Mouse (Mus musculus) hindbrain, embryonic 10.5 days (tissue): ENCODE results near the gene Fut2. TPM values are rescaled to one million over a fixed set of nuclear protein-coding genes. Genes with fewer than 3 reads are reported as not detected.

Experiments
- DNase-seq: peaks from one replicate; pipeline ENCODE4 v3.0.0-alpha.2; 2017; ENCODE audit warnings: low spot score
- H3K27ac ChIP-seq: fragments of 300-500 bp; sonication (generic); 2 replicates; pipeline ENCODE4 v1.5.1; 2016; ENCODE audit warnings: mild to moderate bottlenecking, moderate library complexity
- H3K27me3 ChIP-seq: fragments of 300-500 bp; sonication (generic); 2 replicates; pipeline ENCODE4 v1.6.1; 2016; ENCODE audit warnings: mild to moderate bottlenecking; ENCODE audit not compliant: poor library complexity, insufficient read depth, severe bottlenecking
- H3K36me3 ChIP-seq: fragments of 300-500 bp; sonication (generic); 2 replicates; pipeline ENCODE4 v1.6.1; 2016; ENCODE audit warnings: mild to moderate bottlenecking, moderate library complexity
- H3K4me1 ChIP-seq: fragments of 300-500 bp; sonication (generic); replicated peaks from 2 replicates; pipeline ENCODE4 v1.6.1; 2016; ENCODE audit warnings: mild to moderate bottlenecking
- H3K4me3 ChIP-seq: fragments of 300-500 bp; sonication (generic); 2 replicates; pipeline ENCODE4 v1.5.1; 2016; ENCODE audit warnings: mild to moderate bottlenecking, moderate library complexity
- H3K9me3 ChIP-seq: fragments of 300-500 bp; sonication (generic); 2 replicates; pipeline ENCODE4 v1.6.1; 2016; ENCODE audit warnings: mild to moderate bottlenecking, moderate library complexity
- WGBS: fragments of 180-500 bp; shearing (Covaris S2); methylation state at CpG from one replicate; pipeline ENCODE4 v1.1.7; 2016; 5-methylcytosine and 5-hydroxymethylcytosine counted together
- polyA plus RNA-seq: library from polyadenylated mRNA; unstranded; fragments of >200 nt; fragmentation: Nextera tagmentation; extraction: Ambion mirVana; gene quantifications from 2 replicates; pipeline ENCODE4 v1.2.1, GENCODE M21; 2016

The Fut2 gene
- polyA plus RNA-seq, 1 experiment from 2014 or later = 0.21 TPM

- Histone ChIP-seq H3K4me3 (peak overlapping the region; percentile 79), H3K4me1 (peaks cover 76% of the 10 kb centered on the region), H3K27ac (peak overlapping the region; percentile 91), H3K9me3 (no peaks in the 10 kb centered on the region), H3K36me3 (peaks cover 30% of the 10 kb centered on the region), H3K27me3 (no peaks in the 10 kb centered on the region)
- peak; percentile 88 for DNase-seq
- under 1% methylated on average over 27 of the region's 27 CpGs for WGBS
These were observed 41.3 kb upstream of the Fut2 start for GRCm38 (mm10) chr7:45707375-45707967.

- Histone ChIP-seq H3K36me3 (peaks cover 23% of the 10 kb centered on the region), H3K4me3 (peak overlapping the region; percentile 79), H3K27ac (peak overlapping the region; percentile 91), H3K9me3 (no peaks in the 10 kb centered on the region), H3K27me3 (no peaks in the 10 kb centered on the region), H3K4me1 (peaks cover 76% of the 10 kb centered on the region)
- WGBS = 1% methylated on average over 45 of the region's 45 CpGs
- peak; percentile 83 for DNase-seq
These were observed 40.6 kb upstream of the Fut2 start for GRCm38 (mm10) chr7:45706721-45707241.

GRCm38 (mm10) chr7:45705873-45706281, 39.7 kb upstream of the Fut2 start:
- Histone ChIP-seq H3K27ac (peak overlapping the region; percentile 91), H3K36me3 (peaks cover 14% of the 10 kb centered on the region), H3K27me3 (peaks cover 9% of the 10 kb centered on the region), H3K4me1 (peaks cover 81% of the 10 kb centered on the region), H3K4me3 (peak overlapping the region; percentile 79), H3K9me3 (no peaks in the 10 kb centered on the region)
- peak; percentile 61 for DNase-seq
- WGBS = under 1% methylated on average over 7 of the region's 7 CpGs

GRCm38 (mm10) chr7:45705443-45705864, 39.3 kb upstream of the Fut2 start:
- DNase-seq = no peak
- H3K36me3 ChIP-seq = peaks cover 10% of the 10 kb centered on the region
- H3K9me3 ChIP-seq = no peaks in the 10 kb centered on the region
- WGBS = under 1% methylated on average over 21 of the region's 21 CpGs
- peak overlapping the region; percentile 91 for H3K27ac ChIP-seq
- H3K4me1 ChIP-seq = peaks cover 81% of the 10 kb centered on the region
- peaks cover 13% of the 10 kb centered on the region for H3K27me3 ChIP-seq
- H3K4me3 ChIP-seq = peak overlapping the region; percentile 79

GRCm38 (mm10) chr7:45704730-45705442, 38.7 kb upstream of the Fut2 start, which contains the start of gene Dbp:
Dbp (plus strand) TSS chr7:45705088.
- peaks cover 18% of the 10 kb centered on the region for H3K27me3 ChIP-seq
- no peaks in the 10 kb centered on the region for H3K9me3 ChIP-seq
- H3K4me1 ChIP-seq = peaks cover 81% of the 10 kb centered on the region
- peak within 1 kb of the TSS; percentile 91 for H3K27ac ChIP-seq
- under 1% methylated on average over 36 of the region's 36 CpGs for WGBS
- DNase-seq = peak; percentile 100
- H3K4me3 ChIP-seq = peak within 1 kb of the TSS; percentile 79
- H3K36me3 ChIP-seq = peaks cover 4% of the 10 kb centered on the region

GRCm38 (mm10) chr7:45704046-45704559, 37.9 kb upstream of the Fut2 start:
- WGBS = under 1% methylated on average over 13 of the region's 13 CpGs
- DNase-seq = peak; percentile 77
- Histone ChIP-seq H3K9me3 (no peaks in the 10 kb centered on the region), H3K4me3 (peak overlapping the region; percentile 79), H3K36me3 (no peaks in the 10 kb centered on the region), H3K4me1 (peaks cover 81% of the 10 kb centered on the region), H3K27ac (peak overlapping the region; percentile 91), H3K27me3 (peaks cover 26% of the 10 kb centered on the region)

GRCm38 (mm10) chr7:45703521-45704033, 37.4 kb upstream of the Fut2 start:
- peaks cover 77% of the 10 kb centered on the region for H3K4me1 ChIP-seq
- 47% methylated on average over 12 of the region's 12 CpGs for WGBS

GRCm38 (mm10) chr7:45702809-45703520, 36.8 kb upstream of the Fut2 start:
- peak overlapping the region; percentile 79 for H3K4me3 ChIP-seq
- peaks cover 71% of the 10 kb centered on the region for H3K4me1 ChIP-seq
- WGBS = 90% methylated on average over 17 of the region's 17 CpGs
- peaks cover 38% of the 10 kb centered on the region for H3K27me3 ChIP-seq
- no peaks in the 10 kb centered on the region for H3K9me3 ChIP-seq
- no peaks in the 10 kb centered on the region for H3K36me3 ChIP-seq
- no peak for DNase-seq
- H3K27ac ChIP-seq = peak overlapping the region; percentile 91

More at GRCm38 (mm10) chr7:45703521-45704033, 37.4 kb upstream of the Fut2 start:
- peak overlapping the region; percentile 91 for H3K27ac ChIP-seq
- peaks cover 32% of the 10 kb centered on the region for H3K27me3 ChIP-seq
- DNase-seq = no peak
- no peaks in the 10 kb centered on the region for H3K36me3 ChIP-seq
- H3K4me3 ChIP-seq = peak overlapping the region; percentile 79
- H3K9me3 ChIP-seq = no peaks in the 10 kb centered on the region

GRCm38 (mm10) chr7:45702316-45702715, 36.1 kb upstream of the Fut2 start:
- Histone ChIP-seq H3K4me1 (peaks cover 64% of the 10 kb centered on the region), H3K27ac (no peak overlapping the region), H3K9me3 (no peaks in the 10 kb centered on the region), H3K4me3 (no peak overlapping the region), H3K27me3 (peaks cover 41% of the 10 kb centered on the region), H3K36me3 (no peaks in the 10 kb centered on the region)
- DNase-seq = no peak
- WGBS = 92% methylated on average over 11 of the region's 11 CpGs

- 86% methylated on average over 11 of the region's 11 CpGs for WGBS
- H3K36me3 ChIP-seq = no peaks in the 10 kb centered on the region
- peaks cover 57% of the 10 kb centered on the region for H3K4me1 ChIP-seq
- H3K27me3 ChIP-seq = peaks cover 41% of the 10 kb centered on the region
- no peaks in the 10 kb centered on the region for H3K9me3 ChIP-seq
- peak overlapping the region; percentile 56; the same call in 1 of the 2 replicates for H3K4me3 ChIP-seq
- DNase-seq = no peak
- H3K27ac ChIP-seq = no peak overlapping the region
These were observed 35.4 kb upstream of the Fut2 start for GRCm38 (mm10) chr7:45701607-45702006.

- Histone ChIP-seq H3K36me3 (no peaks in the 10 kb centered on the region), H3K27me3 (peaks cover 44% of the 10 kb centered on the region), H3K4me3 (peak overlapping the region; percentile 56), H3K4me1 (peaks cover 52% of the 10 kb centered on the region), H3K9me3 (no peaks in the 10 kb centered on the region), H3K27ac (peak overlapping the region; percentile 78)
- 34% methylated on average over 11 of the region's 11 CpGs for WGBS
- no peak for DNase-seq
These were observed 34.9 kb upstream of the Fut2 start for GRCm38 (mm10) chr7:45701072-45701471.

GRCm38 (mm10) chr7:45700301-45701015, 34.3 kb upstream of the Fut2 start:
- no peaks in the 10 kb centered on the region for H3K9me3 ChIP-seq
- H3K36me3 ChIP-seq = no peaks in the 10 kb centered on the region
- peaks cover 49% of the 10 kb centered on the region for H3K27me3 ChIP-seq
- H3K4me1 ChIP-seq = peaks cover 49% of the 10 kb centered on the region
- peak; percentile 73 for DNase-seq
- H3K27ac ChIP-seq = peak overlapping the region; percentile 78
- H3K4me3 ChIP-seq = peak overlapping the region; percentile 56
- WGBS = under 1% methylated on average over 20 of the region's 20 CpGs
